Mouse (Mus musculus): ENCODE results near the gene AU022252. TPM values are rescaled to one million over a fixed set of nuclear protein-coding genes. Genes with fewer than 3 reads are reported as not detected.

Gene AU022252
- polyA plus RNA-seq, 1 experiment from 2014 or later, result 3.0 TPM

- Histone ChIP-seq H3K36me3 (ENCODE audit: inconsistent target) (no peaks in the 10 kb centered on the region), H3K4me3 (ENCODE audit: inconsistent target) (no peak overlapping the region), H3K27ac (no peak overlapping the region), H3K79me2 (ENCODE audit: inconsistent target) (no peaks in the 10 kb centered on the region)
- 29% methylated on average over 10 of the region's 11 CpGs for WGBS (ENCODE audit: missing documents)
Observed at GRCm38 (mm10) chr4:119188060-119188785, 44.3 kb downstream of the AU022252 start.

- Histone ChIP-seq H3K36me3 (ENCODE audit: inconsistent target) (no peaks in the 10 kb centered on the region), H3K79me2 (ENCODE audit: inconsistent target) (no peaks in the 10 kb centered on the region), H3K27ac (no peak overlapping the region), H3K4me3 (ENCODE audit: inconsistent target) (no peak overlapping the region)
- 90% methylated on average over 4 of the region's 4 CpGs for WGBS (ENCODE audit: missing documents)
Observed at GRCm38 (mm10) chr4:119185771-119186170, 46.7 kb downstream of the AU022252 start.

GRCm38 (mm10) chr4:119183525-119183924 lies 49.0 kb downstream of the AU022252 start:
- Histone ChIP-seq H3K27ac (no peak overlapping the region), H3K36me3 (ENCODE audit: inconsistent target) (no peaks in the 10 kb centered on the region), H3K4me3 (ENCODE audit: inconsistent target) (no peak overlapping the region), H3K79me2 (ENCODE audit: inconsistent target) (no peaks in the 10 kb centered on the region)
- WGBS (ENCODE audit: missing documents), result 63% methylated on average over 1 of the region's 1 CpGs

- Histone ChIP-seq H3K79me2 (ENCODE audit: inconsistent target) (no peaks in the 10 kb centered on the region), H3K36me3 (ENCODE audit: inconsistent target) (no peaks in the 10 kb centered on the region), H3K4me3 (ENCODE audit: inconsistent target) (no peak overlapping the region), H3K27ac (no peak overlapping the region)
- WGBS (ENCODE audit: missing documents), result 13% methylated on average over 9 of the region's 9 CpGs
Observed at GRCm38 (mm10) chr4:119181456-119181855, 51.1 kb downstream of the AU022252 start.

- Histone ChIP-seq H3K27ac (no peak overlapping the region), H3K4me3 (ENCODE audit: inconsistent target) (no peak overlapping the region), H3K36me3 (ENCODE audit: inconsistent target) (no peaks in the 10 kb centered on the region), H3K79me2 (ENCODE audit: inconsistent target) (no peaks in the 10 kb centered on the region)
- 82% methylated on average over 4 of the region's 4 CpGs for WGBS (ENCODE audit: missing documents)
Observed at GRCm38 (mm10) chr4:119180133-119180707, 52.3 kb downstream of the AU022252 start.

- no peaks in the 10 kb centered on the region for H3K79me2 ChIP-seq (ENCODE audit: inconsistent target)
- no peaks in the 10 kb centered on the region for H3K36me3 ChIP-seq (ENCODE audit: inconsistent target)
- no peak overlapping the region for H3K4me3 ChIP-seq (ENCODE audit: inconsistent target)
- no peak overlapping the region for H3K27ac ChIP-seq
- WGBS (ENCODE audit: missing documents), result 90% methylated on average over 18 of the region's 18 CpGs
Observed at GRCm38 (mm10) chr4:119178331-119178730, 54.2 kb downstream of the AU022252 start.

GRCm38 (mm10) chr4:119177702-119178101 lies 54.8 kb downstream of the AU022252 start:
- Histone ChIP-seq H3K79me2 (ENCODE audit: inconsistent target) (no peaks in the 10 kb centered on the region), H3K27ac (no peak overlapping the region), H3K36me3 (ENCODE audit: inconsistent target) (no peaks in the 10 kb centered on the region), H3K4me3 (ENCODE audit: inconsistent target) (no peak overlapping the region)
- 50% methylated on average over 5 of the region's 5 CpGs for WGBS (ENCODE audit: missing documents)

GRCm38 (mm10) chr4:119173851-119174453 lies 58.6 kb downstream of the AU022252 start, which contains the start of gene Zfp691:
TSS of gene Zfp691 (minus strand) at chr4:119174195.
- Histone ChIP-seq H3K27ac (no peak within 1 kb of the TSS), H3K79me2 (ENCODE audit: inconsistent target) (no peaks in the 10 kb centered on the region), H3K4me3 (ENCODE audit: inconsistent target) (peak within 1 kb of the TSS; percentile 91), H3K36me3 (ENCODE audit: inconsistent target) (no peaks in the 10 kb centered on the region; the same call in 1 of the 2 replicates)
- under 1% methylated on average over 40 of the region's 40 CpGs for WGBS (ENCODE audit: missing documents)

GRCm38 (mm10) chr4:119172919-119173650 lies 59.4 kb downstream of the AU022252 start:
- H3K79me2 ChIP-seq (ENCODE audit: inconsistent target), result no peaks in the 10 kb centered on the region
- H3K27ac ChIP-seq, result no peak overlapping the region
- H3K36me3 ChIP-seq (ENCODE audit: inconsistent target), result no peaks in the 10 kb centered on the region; the same call in 1 of the 2 replicates
- WGBS (ENCODE audit: missing documents), result 26% methylated on average over 18 of the region's 18 CpGs
- H3K4me3 ChIP-seq (ENCODE audit: inconsistent target), result peak overlapping the region; percentile 91

GRCm38 (mm10) chr4:119167663-119168062 lies 64.8 kb downstream of the AU022252 start:
- H3K36me3 ChIP-seq (ENCODE audit: inconsistent target), result no peaks in the 10 kb centered on the region; the same call in 1 of the 2 replicates
- no peaks in the 10 kb centered on the region for H3K79me2 ChIP-seq (ENCODE audit: inconsistent target)
- 2% methylated on average over 4 of the region's 4 CpGs for WGBS (ENCODE audit: missing documents)
- no peak overlapping the region for H3K27ac ChIP-seq
- H3K4me3 ChIP-seq (ENCODE audit: inconsistent target), result no peak overlapping the region

- Histone ChIP-seq H3K27ac (no peak overlapping the region), H3K36me3 (ENCODE audit: inconsistent target) (no peaks in the 10 kb centered on the region; the same call in 1 of the 2 replicates), H3K4me3 (ENCODE audit: inconsistent target) (no peak overlapping the region), H3K79me2 (ENCODE audit: inconsistent target) (no peaks in the 10 kb centered on the region)
- 91% methylated on average over 4 of the region's 4 CpGs for WGBS (ENCODE audit: missing documents)
Observed at GRCm38 (mm10) chr4:119167068-119167467, 65.4 kb downstream of the AU022252 start.

- no peaks in the 10 kb centered on the region for H3K79me2 ChIP-seq (ENCODE audit: inconsistent target)
- no peak overlapping the region for H3K27ac ChIP-seq
- no peak overlapping the region for H3K4me3 ChIP-seq (ENCODE audit: inconsistent target)
- WGBS (ENCODE audit: missing documents), result 78% methylated on average over 7 of the region's 7 CpGs
- H3K36me3 ChIP-seq (ENCODE audit: inconsistent target), result no peaks in the 10 kb centered on the region; the same call in 1 of the 2 replicates
Observed at GRCm38 (mm10) chr4:119165916-119166315, 66.6 kb downstream of the AU022252 start.

GRCm38 (mm10) chr4:119162990-119163389 lies 69.5 kb downstream of the AU022252 start:
- WGBS (ENCODE audit: missing documents), result 96% methylated on average over 2 of the region's 4 CpGs
- H3K36me3 ChIP-seq (ENCODE audit: inconsistent target), result no peaks in the 10 kb centered on the region
- H3K4me3 ChIP-seq (ENCODE audit: inconsistent target), result no peak overlapping the region
- no peaks in the 10 kb centered on the region for H3K79me2 ChIP-seq (ENCODE audit: inconsistent target)
- H3K27ac ChIP-seq, result no peak overlapping the region

- WGBS (ENCODE audit: missing documents), result 90% methylated on average over 3 of the region's 3 CpGs
- no peaks in the 10 kb centered on the region for H3K79me2 ChIP-seq (ENCODE audit: inconsistent target)
- no peaks in the 10 kb centered on the region for H3K36me3 ChIP-seq (ENCODE audit: inconsistent target)
- no peak overlapping the region for H3K27ac ChIP-seq
- H3K4me3 ChIP-seq (ENCODE audit: inconsistent target), result no peak overlapping the region
Observed at GRCm38 (mm10) chr4:119161358-119161757, 71.2 kb downstream of the AU022252 start.
